Mouse (Mus musculus): ENCODE results near the gene Hist2h3c1. TPM values are rescaled to one million over a fixed set of nuclear protein-coding genes. Genes with fewer than 3 reads are reported as not detected.

The Hist2h3c1 gene
- polyA plus RNA-seq, 1 experiment from 2014 or later, result 0.60 TPM

GRCm38 (mm10) chr3:96292641-96293040, 46.2 kb downstream of the Hist2h3c1 start:
- Histone ChIP-seq H3K27me3 (ENCODE audit: insufficient read depth, poor library complexity, severe bottlenecking) (no peaks in the 10 kb centered on the region), H3K4me1 (no peaks in the 10 kb centered on the region), H3K27ac (no peak overlapping the region), H3K36me3 (no peaks in the 10 kb centered on the region), H3K4me3 (no peak overlapping the region), H3K9me3 (no peaks in the 10 kb centered on the region)
- WGBS, result 61% methylated on average over 6 of the region's 6 CpGs
- DNase-seq (ENCODE audit: low spot score), result no peak

- no peaks in the 10 kb centered on the region for H3K9me3 ChIP-seq
- H3K36me3 ChIP-seq, result no peaks in the 10 kb centered on the region
- H3K4me3 ChIP-seq, result no peak overlapping the region
- H3K27me3 ChIP-seq (ENCODE audit: insufficient read depth, poor library complexity, severe bottlenecking), result no peaks in the 10 kb centered on the region
- H3K4me1 ChIP-seq, result no peaks in the 10 kb centered on the region
- no peak for DNase-seq (ENCODE audit: low spot score)
- WGBS, result 47% methylated on average over 5 of the region's 5 CpGs
- H3K27ac ChIP-seq, result no peak overlapping the region
Measured at GRCm38 (mm10) chr3:96293368-96293767, 46.9 kb downstream of the Hist2h3c1 start.

DNA sequence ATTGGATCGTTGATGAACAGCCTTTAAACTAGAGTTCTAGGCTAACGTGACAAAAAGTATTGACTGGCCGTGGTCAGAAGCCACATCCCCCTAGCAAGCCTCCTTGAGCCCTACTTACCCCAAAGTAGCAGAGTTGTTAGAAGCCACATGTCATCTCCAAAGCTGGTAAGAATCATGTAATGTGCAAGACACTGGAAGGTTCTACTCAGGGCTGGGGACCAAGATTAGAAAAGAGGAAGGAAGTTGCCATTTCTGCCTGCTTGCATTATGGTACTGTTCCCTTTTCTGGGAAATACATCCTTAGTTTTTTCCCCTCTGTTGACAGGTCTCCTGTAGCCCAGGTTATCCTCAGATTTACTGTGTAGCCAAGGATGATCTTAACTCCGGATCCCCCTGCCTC, 47.3 kb downstream of the Hist2h3c1 start, which contains the start of gene Fcgr1:
Gene Fcgr1, minus strand, starts transcription at position 183 of the 400 bp plus-strand sequence.
- 72% methylated on average over 4 of the region's 4 CpGs for WGBS
- Histone ChIP-seq H3K36me3 (no peaks in the 10 kb centered on the region), H3K9me3 (no peaks in the 10 kb centered on the region), H3K27ac (no peak within 1 kb of the TSS), H3K4me1 (no peaks in the 10 kb centered on the region), H3K27me3 (ENCODE audit: insufficient read depth, poor library complexity, severe bottlenecking) (no peaks in the 10 kb centered on the region), H3K4me3 (no peak within 1 kb of the TSS)
- no peak for DNase-seq (ENCODE audit: low spot score)

Small RNAs within 50 kb of the gene (microRNA-seq; reads per million reads assigned to microRNA genes)
- gene Gm44492 (not detected), gene Gm47311 (not detected), gene Gm47313 (not detected)

Other genes with a start within 250 kb of the Hist2h3c1 start
- gene Vps45, start 188.2 kb upstream of the Hist2h3c1 start, polyA plus RNA-seq (2016; fragmentation: Nextera tagmentation; extraction: Ambion mirVana), result 26.1 and 30.6 TPM in 2 replicates
- gene Otud7b, start 142.2 kb upstream of the Hist2h3c1 start, polyA plus RNA-seq (2016; fragmentation: Nextera tagmentation; extraction: Ambion mirVana), result 15.2 and 16.1 TPM in 2 replicates
- gene Mtmr11, start 84.7 kb upstream of the Hist2h3c1 start, polyA plus RNA-seq (2016; fragmentation: Nextera tagmentation; extraction: Ambion mirVana), result 6.0 and 10.5 TPM in 2 replicates
- gene Sf3b4, start 74.4 kb upstream of the Hist2h3c1 start, polyA plus RNA-seq (2016; fragmentation: Nextera tagmentation; extraction: Ambion mirVana), result 143 and 190 TPM in 2 replicates
- 17.8 and 22.6 TPM in 2 replicates for gene Sv2a, start 65.5 kb upstream of the Hist2h3c1 start, polyA plus RNA-seq (2016; fragmentation: Nextera tagmentation; extraction: Ambion mirVana)
- 58.9 and 62.8 TPM in 2 replicates for gene Bola1, start 27.0 kb upstream of the Hist2h3c1 start, polyA plus RNA-seq (2016; fragmentation: Nextera tagmentation; extraction: Ambion mirVana)
- 0.73 TPM in 1 of 2 replicates, not detected in the other for gene Hist2h2ab, start 26.8 kb upstream of the Hist2h3c1 start, polyA plus RNA-seq (2016; fragmentation: Nextera tagmentation; extraction: Ambion mirVana)
- 3.4 and 8.2 TPM in 2 replicates for gene Hist2h2ac, start 25.8 kb upstream of the Hist2h3c1 start, polyA plus RNA-seq (2016; fragmentation: Nextera tagmentation; extraction: Ambion mirVana)
- gene Hist2h2be, start 25.6 kb upstream of the Hist2h3c1 start, polyA plus RNA-seq (2016; fragmentation: Nextera tagmentation; extraction: Ambion mirVana), result 2.8 and 3.5 TPM in 2 replicates
- 3.4 and 5.1 TPM in 2 replicates for gene Hist2h3c2, start 7.6 kb upstream of the Hist2h3c1 start, polyA plus RNA-seq (2016; fragmentation: Nextera tagmentation; extraction: Ambion mirVana)
- gene Hist2h2aa2, start 6.4 kb upstream of the Hist2h3c1 start, polyA plus RNA-seq (2016; fragmentation: Nextera tagmentation; extraction: Ambion mirVana), result 13.0 and 21.3 TPM in 2 replicates
- gene Hist2h2aa1, start 1.2 kb upstream of the Hist2h3c1 start, polyA plus RNA-seq (2016; fragmentation: Nextera tagmentation; extraction: Ambion mirVana), result 8.3 and 9.5 TPM in 2 replicates
- 2.1 and 2.8 TPM in 2 replicates for gene Hist2h4, start 16.6 kb downstream of the Hist2h3c1 start, polyA plus RNA-seq (2016; fragmentation: Nextera tagmentation; extraction: Ambion mirVana)
- 17.8 and 25.8 TPM in 2 replicates for gene Hist2h3b, start 22.0 kb downstream of the Hist2h3c1 start, polyA plus RNA-seq (2016; fragmentation: Nextera tagmentation; extraction: Ambion mirVana)
- gene Hist2h2bb, start 23.1 kb downstream of the Hist2h3c1 start, polyA plus RNA-seq (2016; fragmentation: Nextera tagmentation; extraction: Ambion mirVana), result 3.8 and 7.7 TPM in 2 replicates
- 0.18 and 0.35 TPM in 2 replicates for gene Fcgr1, start 47.3 kb downstream of the Hist2h3c1 start, polyA plus RNA-seq (2016; fragmentation: Nextera tagmentation; extraction: Ambion mirVana)
- gene BC107364, start 205.6 kb downstream of the Hist2h3c1 start, polyA plus RNA-seq (2016; fragmentation: Nextera tagmentation; extraction: Ambion mirVana), result 0.49 TPM in 1 of 2 replicates, not detected in the other